Mouse (Mus musculus): ENCODE data around the gene Cep97. TPM values are rescaled to one million over a fixed set of nuclear protein-coding genes. Genes with fewer than 3 reads are reported as not detected.
"Not testable (repeated sequence)": the region's sequence is repeated elsewhere in the genome, so short reads cannot be mapped to it uniquely, and the experiment has no call there.

The Cep97 gene
- polyA plus RNA-seq, 1 experiment from 2014 or later, result 5.8 TPM

GRCm38 (mm10) chr16:55967221-55967620 is 32.6 kb upstream of the Cep97 start:
- peak overlapping the region; percentile 83 for H3K9ac ChIP-seq (ENCODE audit: low read depth, low read length)
- no peaks in the 10 kb centered on the region for H3K9me3 ChIP-seq (ENCODE audit: control insufficient read depth, low read length)
- no peaks in the 10 kb centered on the region for H3K27me3 ChIP-seq (replicated peaks; ENCODE audit: control insufficient read depth, insufficient read depth, low read length)
- no peak overlapping the region for H3K27ac ChIP-seq (ENCODE audit: low read length)
- peak overlapping the region; percentile 93 for H3K4me2 ChIP-seq (ENCODE audit: low read depth, low read length)
- no peak for ATAC-seq
- peaks cover 6% of the 10 kb centered on the region for H3K4me1 ChIP-seq (ENCODE audit: control insufficient read depth, insufficient read depth, low read length)
- peak overlapping the region; percentile 70 for H3K4me3 ChIP-seq (ENCODE audit: low read length)
- H3K36me3 ChIP-seq (ENCODE audit: control insufficient read depth, insufficient read depth, low read length), result peaks cover 12% of the 10 kb centered on the region
- 19% methylated on average over 1 of the region's 1 CpGs for WGBS

GRCm38 (mm10) chr16:55966212-55966871 is 31.7 kb upstream of the Cep97 start, which contains the start of gene Rpl24:
Gene Rpl24 (plus strand): TSS chr16:55966275.
- Histone ChIP-seq H3K4me3 (ENCODE audit: low read length) (peak within 1 kb of the TSS; percentile 70), H3K27me3 (replicated peaks; ENCODE audit: control insufficient read depth, insufficient read depth, low read length) (no peaks in the 10 kb centered on the region), H3K36me3 (ENCODE audit: control insufficient read depth, insufficient read depth, low read length) (peaks cover 6% of the 10 kb centered on the region), H3K4me2 (ENCODE audit: low read depth, low read length) (peak within 1 kb of the TSS; percentile 93), H3K9me3 (ENCODE audit: control insufficient read depth, low read length) (no peaks in the 10 kb centered on the region), H3K4me1 (ENCODE audit: control insufficient read depth, insufficient read depth, low read length) (peaks cover 4% of the 10 kb centered on the region), H3K9ac (ENCODE audit: low read depth, low read length) (peak within 1 kb of the TSS; percentile 83), H3K27ac (ENCODE audit: low read length) (peak within 1 kb of the TSS; percentile 72)
- WGBS, result under 1% methylated on average over 42 of the region's 42 CpGs
- peak; percentile 95 for ATAC-seq

- Histone ChIP-seq H3K27me3 (replicated peaks; ENCODE audit: control insufficient read depth, insufficient read depth, low read length) (no peaks in the 10 kb centered on the region), H3K4me2 (ENCODE audit: low read depth, low read length) (no peak overlapping the region), H3K4me3 (ENCODE audit: low read length) (no peak overlapping the region), H3K36me3 (ENCODE audit: control insufficient read depth, insufficient read depth, low read length) (no peaks in the 10 kb centered on the region), H3K4me1 (ENCODE audit: control insufficient read depth, insufficient read depth, low read length) (peaks cover 4% of the 10 kb centered on the region), H3K9ac (ENCODE audit: low read depth, low read length) (no peak overlapping the region), H3K9me3 (ENCODE audit: control insufficient read depth, low read length) (no peaks in the 10 kb centered on the region), H3K27ac (ENCODE audit: low read length) (no peak overlapping the region)
- no peak for ATAC-seq
- WGBS, result 60% methylated on average over 4 of the region's 4 CpGs
Observed at GRCm38 (mm10) chr16:55964126-55964949, 29.7 kb upstream of the Cep97 start.

- H3K4me1 ChIP-seq (ENCODE audit: control insufficient read depth, insufficient read depth, low read length); H3K36me3 ChIP-seq (ENCODE audit: control insufficient read depth, insufficient read depth, low read length); H3K27me3 ChIP-seq (replicated peaks; ENCODE audit: control insufficient read depth, insufficient read depth, low read length); ATAC-seq; H3K27ac ChIP-seq (ENCODE audit: low read length); H3K4me2 ChIP-seq (ENCODE audit: low read depth, low read length); H3K9ac ChIP-seq (ENCODE audit: low read depth, low read length); H3K4me3 ChIP-seq (ENCODE audit: low read length); H3K9me3 ChIP-seq (ENCODE audit: control insufficient read depth, low read length): not testable (repeated sequence)
- 88% methylated on average over 6 of the region's 11 CpGs for WGBS
Observed at GRCm38 (mm10) chr16:55963068-55963467, 28.4 kb upstream of the Cep97 start.

- not testable (repeated sequence) for H3K4me2 ChIP-seq (ENCODE audit: low read depth, low read length); H3K27ac ChIP-seq (ENCODE audit: low read length); H3K9me3 ChIP-seq (ENCODE audit: control insufficient read depth, low read length); ATAC-seq; H3K36me3 ChIP-seq (ENCODE audit: control insufficient read depth, insufficient read depth, low read length); H3K9ac ChIP-seq (ENCODE audit: low read depth, low read length); H3K4me3 ChIP-seq (ENCODE audit: low read length); H3K27me3 ChIP-seq (replicated peaks; ENCODE audit: control insufficient read depth, insufficient read depth, low read length); H3K4me1 ChIP-seq (ENCODE audit: control insufficient read depth, insufficient read depth, low read length)
- 89% methylated on average over 9 of the region's 9 CpGs for WGBS
Observed at GRCm38 (mm10) chr16:55954196-55954595, 19.5 kb upstream of the Cep97 start.

- Histone ChIP-seq H3K4me1 (ENCODE audit: control insufficient read depth, insufficient read depth, low read length) (no peaks in the 10 kb centered on the region), H3K27me3 (replicated peaks; ENCODE audit: control insufficient read depth, insufficient read depth, low read length) (no peaks in the 10 kb centered on the region), H3K36me3 (ENCODE audit: control insufficient read depth, insufficient read depth, low read length) (no peaks in the 10 kb centered on the region), H3K9me3 (ENCODE audit: control insufficient read depth, low read length) (no peaks in the 10 kb centered on the region), H3K27ac (ENCODE audit: low read length) (no peak overlapping the region), H3K4me2 (ENCODE audit: low read depth, low read length) (no peak overlapping the region), H3K4me3 (ENCODE audit: low read length) (no peak overlapping the region), H3K9ac (ENCODE audit: low read depth, low read length) (no peak overlapping the region)
- ATAC-seq, result no peak
Observed at GRCm38 (mm10) chr16:55952771-55953170, 18.1 kb upstream of the Cep97 start.

- Histone ChIP-seq H3K4me2 (ENCODE audit: low read depth, low read length) (no peak overlapping the region), H3K27me3 (replicated peaks; ENCODE audit: control insufficient read depth, insufficient read depth, low read length) (no peaks in the 10 kb centered on the region), H3K9me3 (ENCODE audit: control insufficient read depth, low read length) (no peaks in the 10 kb centered on the region), H3K27ac (ENCODE audit: low read length) (no peak overlapping the region), H3K4me3 (ENCODE audit: low read length) (no peak overlapping the region), H3K4me1 (ENCODE audit: control insufficient read depth, insufficient read depth, low read length) (no peaks in the 10 kb centered on the region), H3K9ac (ENCODE audit: low read depth, low read length) (no peak overlapping the region), H3K36me3 (ENCODE audit: control insufficient read depth, insufficient read depth, low read length) (no peaks in the 10 kb centered on the region)
- ATAC-seq, result no peak
- WGBS, result 74% methylated on average over 7 of the region's 7 CpGs
Observed at GRCm38 (mm10) chr16:55951679-55952327, 17.1 kb upstream of the Cep97 start.

GRCm38 (mm10) chr16:55950946-55951678 is 16.5 kb upstream of the Cep97 start:
- H3K36me3 ChIP-seq (ENCODE audit: control insufficient read depth, insufficient read depth, low read length), result no peaks in the 10 kb centered on the region
- peak; percentile 76; the same call in 1 of the 2 replicates for ATAC-seq

GRCm38 (mm10) chr16:55950462-55950861 is 15.8 kb upstream of the Cep97 start:
- H3K9me3 ChIP-seq (ENCODE audit: control insufficient read depth, low read length), result no peaks in the 10 kb centered on the region
- no peak overlapping the region for H3K9ac ChIP-seq (ENCODE audit: low read depth, low read length)
- WGBS, result 68% methylated on average over 3 of the region's 3 CpGs
- no peak overlapping the region for H3K4me2 ChIP-seq (ENCODE audit: low read depth, low read length)
- H3K27ac ChIP-seq (ENCODE audit: low read length), result no peak overlapping the region
- no peaks in the 10 kb centered on the region for H3K4me1 ChIP-seq (ENCODE audit: control insufficient read depth, insufficient read depth, low read length)
- no peak overlapping the region for H3K4me3 ChIP-seq (ENCODE audit: low read length)
- no peak for ATAC-seq
- H3K36me3 ChIP-seq (ENCODE audit: control insufficient read depth, insufficient read depth, low read length), result no peaks in the 10 kb centered on the region
- no peaks in the 10 kb centered on the region for H3K27me3 ChIP-seq (replicated peaks; ENCODE audit: control insufficient read depth, insufficient read depth, low read length)

More at GRCm38 (mm10) chr16:55950946-55951678, 16.5 kb upstream of the Cep97 start:
- H3K27me3 ChIP-seq (replicated peaks; ENCODE audit: control insufficient read depth, insufficient read depth, low read length), result no peaks in the 10 kb centered on the region
- H3K4me3 ChIP-seq (ENCODE audit: low read length), result no peak overlapping the region
- WGBS, result 42% methylated on average over 19 of the region's 19 CpGs
- 0 out of 2 replicates have a peak overlapping the region, but pooled peaks have one; percentile 33 for H3K9ac ChIP-seq (ENCODE audit: low read depth, low read length)
- H3K4me1 ChIP-seq (ENCODE audit: control insufficient read depth, insufficient read depth, low read length), result no peaks in the 10 kb centered on the region
- H3K27ac ChIP-seq (ENCODE audit: low read length), result no peak overlapping the region
- H3K9me3 ChIP-seq (ENCODE audit: control insufficient read depth, low read length), result no peaks in the 10 kb centered on the region
- 0 out of 2 replicates have a peak overlapping the region, but pooled peaks have one; percentile 9 for H3K4me2 ChIP-seq (ENCODE audit: low read depth, low read length)

Measured in intestine, embryonic 16.5 days (tissue).